Mouse (Mus musculus) heart, postnatal 0 days (tissue): ENCODE results near the gene Kynu. TPM values are rescaled to one million over a fixed set of nuclear protein-coding genes. Genes with fewer than 3 reads are reported as not detected.

ENCODE experiments used
- ATAC-seq: fragments of 200-750 bp; cut with Nextera tagmentation; 2 replicates; pipeline ENCODE4 v1.8.0; 2017; ENCODE audit warnings: low read depth, moderate number of reproducible peaks, moderate library complexity; ENCODE audit not compliant: insufficient read depth
- DNase-seq: peaks from one replicate; pipeline ENCODE4 v3.0.0-alpha.2; 2016; ENCODE audit warnings: low spot score
- H3K27ac ChIP-seq: fragments of 300-500 bp; sonication (generic); 2 replicates; pipeline ENCODE4 v1.5.1; 2014; ENCODE audit warnings: low read depth, mild to moderate bottlenecking
- H3K27me3 ChIP-seq: fragments of 300-500 bp; sonication (generic); 2 replicates; pipeline ENCODE4 v1.6.1; 2014; ENCODE audit warnings: low read length, mixed read lengths; ENCODE audit not compliant: control insufficient read depth, insufficient read depth
- H3K36me3 ChIP-seq: fragments of 300-500 bp; sonication (generic); replicated peaks from 2 replicates; pipeline ENCODE4 v1.6.1; 2014; ENCODE audit warnings: low read length, mixed read lengths; ENCODE audit not compliant: control insufficient read depth, insufficient read depth
- H3K4me1 ChIP-seq: fragments of 300-500 bp; sonication (generic); 2 replicates; pipeline ENCODE4 v1.6.1; 2014; ENCODE audit warnings: antibody characterized with exemption; ENCODE audit not compliant: control insufficient read depth, insufficient read depth
- H3K4me2 ChIP-seq: fragments of 300-500 bp; sonication (generic); 2 replicates; pipeline ENCODE4 v1.6.1; 2014; ENCODE audit warnings: low read depth, mild to moderate bottlenecking, low read length, moderate library complexity
- H3K4me3 ChIP-seq: fragments of 300-500 bp; sonication (generic); 2 replicates; pipeline ENCODE4 v1.5.1; 2014; ENCODE audit warnings: low read depth, low read length
- H3K9ac ChIP-seq: fragments of 300-500 bp; sonication (generic); replicated peaks from 2 replicates; pipeline ENCODE4 v1.6.1; 2014; ENCODE audit warnings: low read depth, low read length, mixed read lengths
- H3K9me3 ChIP-seq: fragments of 300-500 bp; sonication (generic); replicated peaks from 2 replicates; pipeline ENCODE4 v1.6.1; 2016; ENCODE audit warnings: low read length; ENCODE audit not compliant: control insufficient read depth
- CTCF ChIP-seq: IDR thresholded peaks from 2 replicates; pipeline ENCODE4 v1.5.1; 2016; ENCODE audit warnings: antibody characterized with exemption, control low read depth, low read depth
- EP300 ChIP-seq: IDR thresholded peaks from 2 replicates; pipeline ENCODE4 v1.6.1; 2016; ENCODE audit warnings: antibody characterized with exemption, low read depth
- WGBS: fragments of 180-500 bp; shearing (Covaris S2); extraction: QIAGEN DNeasy Blood & Tissue Kit; methylation state at CpG from one replicate; pipeline ENCODE4 v1.1.7; 2014; 5-methylcytosine and 5-hydroxymethylcytosine counted together
- polyA plus RNA-seq: library from polyadenylated mRNA; unstranded; fragments of >200 nt; fragmentation: Nextera tagmentation; extraction: Ambion mirVana; gene quantifications from 2 replicates; pipeline ENCODE4 v1.2.1, GENCODE M21; 2015
- total RNA-seq: library from RNA; depleted of rRNA; stranded (reverse); fragments of >200 nt; gene quantifications from 2 replicates; pipeline ENCODE4 v1.2.3, GENCODE M21; 2014; ENCODE audit warnings: low replicate concordance

Kynu gene
- total and polyA plus RNA-seq, 2 experiments from 2014 or later: not detected

DNA sequence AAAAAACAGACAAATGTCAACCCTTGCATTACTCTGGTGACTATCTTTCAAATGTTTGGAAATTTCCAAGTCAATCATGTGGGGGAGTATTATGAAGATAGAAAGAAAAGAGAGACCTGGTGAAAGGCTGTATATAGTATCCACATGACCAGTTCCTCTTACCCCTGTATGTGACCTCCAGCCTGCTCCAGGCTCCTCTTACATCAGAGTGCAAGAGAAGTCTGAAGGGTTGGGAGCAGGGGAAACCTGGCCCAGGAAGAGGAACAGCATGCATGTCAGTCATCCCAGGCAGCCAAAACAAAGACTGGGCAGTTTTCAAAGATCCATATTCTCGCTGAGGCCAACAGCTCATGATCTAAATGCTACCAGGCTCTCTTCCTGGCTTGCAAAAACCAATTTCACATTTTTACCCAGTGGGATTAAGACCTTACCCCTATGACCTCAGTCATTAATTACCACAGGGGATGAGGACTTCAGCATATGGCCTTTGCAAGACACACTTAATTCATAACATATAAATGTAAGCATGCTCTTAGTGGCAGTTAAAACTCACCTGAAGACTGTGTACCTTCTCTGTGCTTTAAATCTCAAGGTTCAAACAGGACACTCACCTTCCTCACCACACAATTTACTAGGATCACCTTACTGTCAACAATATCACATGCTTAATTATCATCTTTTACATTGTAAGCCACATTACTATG is 37.0 kb downstream of the Kynu start:
- no peak overlapping the region for H3K9ac ChIP-seq

DNA sequence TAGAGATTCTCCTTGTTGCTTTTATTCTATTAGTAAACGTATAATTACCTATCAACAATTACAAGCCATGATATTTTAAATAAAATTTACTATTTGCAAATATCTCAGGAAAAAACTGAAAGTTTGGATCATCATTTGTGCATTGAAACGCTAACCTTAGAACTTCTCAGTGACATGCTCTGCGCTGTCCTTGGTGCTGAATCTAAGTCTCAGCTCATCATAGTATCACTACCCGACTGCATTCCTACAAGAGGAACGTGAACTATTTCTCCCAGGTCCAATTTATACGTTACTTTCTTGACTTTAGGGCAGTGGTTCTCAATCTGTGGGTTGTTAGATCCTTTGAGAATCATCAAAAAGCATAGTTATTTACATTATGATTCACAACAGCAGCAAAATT is 58.4 kb downstream of the Kynu start:
- Histone ChIP-seq H3K9me3 (no peaks in the 10 kb centered on the region), H3K27ac (no peak overlapping the region), H3K36me3 (no peaks in the 10 kb centered on the region), H3K4me1 (no peaks in the 10 kb centered on the region), H3K27me3 (no peaks in the 10 kb centered on the region), H3K4me3 (no peak overlapping the region), H3K4me2 (no peak overlapping the region), H3K9ac (no peak overlapping the region)
- 10% methylated on average over 6 of the region's 6 CpGs for WGBS
- peak; percentile 30 for DNase-seq
- TF ChIP-seq CTCF: no peak
- TF ChIP-seq EP300: no peak
- ATAC-seq: no peak

More for the DNA sequence above, 37.0 kb downstream of the Kynu start:
- WGBS: 50% methylated on average over 1 of the region's 1 CpGs
- H3K27me3 ChIP-seq: no peaks in the 10 kb centered on the region
- H3K27ac ChIP-seq: no peak overlapping the region
- no peak for TF ChIP-seq CTCF
- TF ChIP-seq EP300: no peak
- no peak for ATAC-seq
- DNase-seq: no peak
- H3K4me2 ChIP-seq: no peak overlapping the region
- H3K36me3 ChIP-seq: no peaks in the 10 kb centered on the region
- H3K4me1 ChIP-seq: no peaks in the 10 kb centered on the region
- H3K4me3 ChIP-seq: no peak overlapping the region
- no peaks in the 10 kb centered on the region for H3K9me3 ChIP-seq

DNA sequence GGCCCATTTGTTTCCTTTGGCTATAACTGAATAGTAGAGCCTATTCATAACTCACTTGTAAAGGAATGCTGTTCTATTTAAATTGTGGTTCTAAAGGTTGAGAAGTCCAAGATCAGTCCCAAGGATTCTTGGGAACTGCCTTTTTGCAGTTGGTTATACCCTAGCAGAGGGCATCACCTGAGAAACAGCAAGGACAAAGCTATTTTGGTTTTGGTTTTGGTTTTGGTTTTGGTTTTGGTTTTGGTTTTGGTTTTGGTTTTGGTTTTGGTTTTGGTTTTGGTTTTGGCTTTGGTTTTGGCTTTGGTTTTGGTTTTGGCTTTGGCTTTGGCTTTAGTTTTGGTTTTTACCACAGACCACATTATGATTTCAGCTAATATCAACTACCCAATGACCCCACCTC is 66.0 kb downstream of the Kynu start:
- H3K4me3 ChIP-seq: no peak overlapping the region
- H3K4me1 ChIP-seq: no peaks in the 10 kb centered on the region
- no peaks in the 10 kb centered on the region for H3K9me3 ChIP-seq
- ATAC-seq: no peak
- H3K27me3 ChIP-seq: no peaks in the 10 kb centered on the region
- no peak for DNase-seq
- H3K4me2 ChIP-seq: no peak overlapping the region
- TF ChIP-seq CTCF (no peak), EP300 (no peak)
- no peak overlapping the region for H3K27ac ChIP-seq
- no peaks in the 10 kb centered on the region for H3K36me3 ChIP-seq
- H3K9ac ChIP-seq: no peak overlapping the region

DNA sequence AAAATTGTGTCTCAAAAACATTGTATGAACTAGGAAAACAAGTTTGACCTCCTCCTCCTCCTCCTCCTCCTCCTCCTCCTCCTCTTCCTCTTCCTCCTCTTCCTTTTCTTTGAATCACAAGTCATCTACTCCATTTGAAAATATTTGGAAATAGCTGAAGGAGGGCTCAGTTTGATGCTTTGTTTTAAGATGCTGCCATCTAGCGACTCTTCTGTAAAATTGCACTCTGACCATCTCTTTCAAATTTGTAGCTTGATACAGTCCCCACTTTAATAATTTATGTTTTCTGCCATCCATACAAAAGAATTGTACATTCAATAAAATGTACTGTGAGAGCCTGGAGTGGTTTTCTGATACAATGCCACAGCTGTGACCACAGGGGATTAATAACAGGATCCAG is 67.7 kb downstream of the Kynu start:
- peak; percentile 47 for TF ChIP-seq CTCF
- TF ChIP-seq EP300: no peak
- WGBS: 0% methylated on average over 1 of the region's 1 CpGs
- H3K4me3 ChIP-seq: no peak overlapping the region
- no peaks in the 10 kb centered on the region for H3K27me3 ChIP-seq
- no peak overlapping the region for H3K27ac ChIP-seq
- no peaks in the 10 kb centered on the region for H3K4me1 ChIP-seq
- ATAC-seq: no peak
- H3K4me2 ChIP-seq: no peak overlapping the region
- DNase-seq: peak; percentile 16
- H3K9me3 ChIP-seq: no peaks in the 10 kb centered on the region
- H3K9ac ChIP-seq: no peak overlapping the region
- H3K36me3 ChIP-seq: no peaks in the 10 kb centered on the region

DNA sequence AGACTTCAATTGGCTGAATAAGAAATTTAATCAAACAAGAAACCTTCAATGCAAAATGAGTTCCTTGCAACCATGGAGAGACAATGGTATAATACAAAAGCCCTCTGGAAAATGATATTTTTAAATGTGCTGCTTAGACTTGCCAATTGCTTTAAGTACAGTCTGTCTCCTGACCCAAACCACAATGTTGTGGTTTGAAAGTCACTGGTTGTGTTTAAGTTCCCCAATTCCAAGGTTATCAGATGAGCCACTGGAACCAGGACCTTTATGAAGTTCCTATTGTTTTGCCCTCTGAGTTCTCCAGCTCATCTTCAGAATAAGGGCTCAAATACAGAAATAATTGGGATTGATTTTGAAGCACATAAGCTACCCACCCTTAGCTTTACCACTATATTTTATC is 76.7 kb downstream of the Kynu start:
- ATAC-seq (no peak), DNase-seq (no peak)
- Histone ChIP-seq H3K27ac (no peak overlapping the region), H3K9ac (no peak overlapping the region), H3K4me3 (no peak overlapping the region), H3K36me3 (no peaks in the 10 kb centered on the region), H3K4me1 (no peaks in the 10 kb centered on the region), H3K9me3 (no peaks in the 10 kb centered on the region), H3K4me2 (no peak overlapping the region), H3K27me3 (no peaks in the 10 kb centered on the region)
- TF ChIP-seq CTCF (no peak), EP300 (no peak)

DNA sequence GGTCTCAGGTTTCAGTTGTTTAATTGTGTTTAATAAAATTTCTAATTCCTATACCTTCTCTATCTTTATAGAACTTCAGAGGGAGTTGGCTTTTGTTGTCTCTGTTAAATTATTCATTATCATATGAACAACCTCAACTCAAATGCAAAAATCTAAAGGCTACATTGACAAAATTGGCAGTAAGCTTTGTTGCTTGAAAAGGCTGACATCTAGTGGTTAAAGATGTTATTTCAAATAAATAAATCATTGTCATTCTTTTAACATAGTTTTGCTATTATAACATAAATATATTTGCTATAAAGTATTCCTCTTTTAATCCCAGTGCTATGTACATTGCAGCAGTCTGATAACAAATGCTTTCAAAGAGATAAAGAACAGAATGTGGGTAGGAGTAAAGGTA is 81.4 kb downstream of the Kynu start:
- Histone ChIP-seq H3K4me2 (no peak overlapping the region), H3K27ac (no peak overlapping the region), H3K4me1 (no peaks in the 10 kb centered on the region), H3K9me3 (no peaks in the 10 kb centered on the region), H3K9ac (no peak overlapping the region), H3K27me3 (no peaks in the 10 kb centered on the region), H3K36me3 (no peaks in the 10 kb centered on the region), H3K4me3 (no peak overlapping the region)
- ATAC-seq (no peak), DNase-seq (no peak)
- TF ChIP-seq EP300 (no peak), CTCF (peak; percentile 27; the same call in 1 of the 2 replicates)
